Comparison of ENCODE assay signal across 30 mouse cellular contexts in the genomic region with DNA sequence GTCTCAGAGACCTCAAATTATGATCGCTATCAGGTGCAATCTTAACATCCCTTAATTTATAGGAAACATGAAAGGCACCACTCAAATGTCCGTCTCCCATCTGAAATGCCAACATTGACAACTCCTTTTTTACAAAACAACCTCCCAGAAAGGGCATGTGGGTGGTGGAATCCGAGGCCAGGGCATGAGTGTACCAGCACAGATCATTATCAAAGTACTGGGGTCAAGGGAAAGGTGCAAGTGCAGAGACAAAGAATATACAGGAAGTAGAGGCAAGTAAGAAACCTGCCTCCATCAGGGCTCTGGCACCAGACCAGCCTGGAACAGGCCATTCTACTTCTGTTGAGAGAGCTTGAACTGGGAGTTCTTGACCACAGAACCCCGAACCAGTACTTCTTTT. TPM values are rescaled to one million over a fixed set of nuclear protein-coding genes. Genes with fewer than 3 reads are reported as not detected.
"Had no signal": no experiment of that assay in that cellular context is flagged by ENCODE, and none has a peak within 500 bp of the region (broad histone marks: within the 10 kb centered on the region; RNA-seq: fewer than 3 reads in every experiment).

No protein-coding gene starts in this region.

- H3K27me3 ChIP-seq: heart, embryonic 13.5 days; heart, embryonic 15.5 days; hindbrain, embryonic 12.5 days; kidney, embryonic 15.5 days; limb, embryonic 15.5 days; liver, embryonic 12.5 days had no signal

- ATAC-seq: hindbrain, embryonic 16.5 days; inflammation-experienced regulatory T-cells, adult 6 months; intestine, embryonic 16.5 days; liver, embryonic 12.5 days had no signal

- H3K4me1 ChIP-seq: limb, embryonic 13.5 days; limb, embryonic 15.5 days; liver, embryonic 12.5 days had no signal

- H3K27ac ChIP-seq: gastrocnemius, adult 2 months; heart, adult 2 months; heart, embryonic 13.5 days; heart, embryonic 15.5 days; hindbrain, embryonic 10.5 days; hindbrain, embryonic 12.5 days; hindbrain, embryonic 14.5 days; kidney, embryonic 15.5 days; kidney, postnatal 0 days; limb, embryonic 13.5 days; limb, embryonic 15.5 days; liver, embryonic 12.5 days; liver, embryonic 14.5 days had no signal

- H3K36me3 ChIP-seq: heart, embryonic 15.5 days; hindbrain, embryonic 10.5 days; hindbrain, embryonic 12.5 days; kidney, embryonic 15.5 days; limb, embryonic 13.5 days; limb, embryonic 15.5 days; liver, embryonic 12.5 days had no signal

- H3K4me3 ChIP-seq: gastrocnemius, adult 2 months; heart, adult 2 months; heart, embryonic 13.5 days; heart, embryonic 15.5 days; hindbrain, embryonic 10.5 days; hindbrain, embryonic 12.5 days; kidney, embryonic 15.5 days; limb, embryonic 13.5 days; limb, embryonic 15.5 days; liver, embryonic 12.5 days had no signal

- DNase-seq: gastrocnemius, adult 2 months; gastrocnemius, postnatal 10 days; gastrocnemius, postnatal 25 days; heart, adult 2 months; heart, postnatal 14 days; heart, postnatal 4 days; kidney, adult 18-20 months; kidney, adult 8-10 months; kidney, postnatal 14 days; kidney, postnatal 36 days; layer of hippocampus, adult 9-11 months; layer of hippocampus, postnatal 36 days; left cerebral cortex, postnatal 4 days had no signal

- H3K9me3 ChIP-seq: heart, embryonic 15.5 days; kidney, embryonic 15.5 days; liver, embryonic 12.5 days had no signal

RNA-seq across cellular contexts. Expression of gene Ces5a, which starts 29.0 kb away (rescaled TPM):
- total RNA-seq: granulocyte monocyte progenitor cell, adult 5-6 weeks; heart, adult 2 months; liver, adult 2 months had no signal
- polyA plus RNA-seq: heart, adult 2 months; intestine, embryonic 16.5 days; kidney, embryonic 15.5 days; limb, embryonic 11.5 days; limb, embryonic 13.5 days; liver, adult 2 months; liver, embryonic 12.5 days; liver, embryonic 14.5 days had no signal
